Mouse (Mus musculus) heart, postnatal 14 days (tissue): ENCODE data around the gene Dusp28. TPM values are rescaled to one million over a fixed set of nuclear protein-coding genes. Genes with fewer than 3 reads are reported as not detected.

ENCODE experiments used
- DNase-seq, 2 experiments: peaks; one replicate each; pipeline ENCODE4 v3.0.0; 2021 to 2022
- intact Hi-C: fragments of 180-260 bp; cut with DNase I; formaldehyde crosslinking; loops from one replicate; pipeline ENCODE4 v1.15.1; 2025
- total RNA-seq, 2 experiments: library from RNA; stranded (reverse); gene quantifications; 2 replicates each; pipeline ENCODE4 v1.2.3; 2021

Dusp28 gene
- total RNA-seq, 2 experiments from 2014 or later, result 10.7 to 12.6 TPM

GRCm38 (mm10) chr1:92935054-92935962 is 28.5 kb downstream of the Dusp28 start:
- intact Hi-C loops, result no loop called here
- peak; percentile 28 to 33 for DNase-seq

GRCm38 (mm10) chr1:92935977-92936376 is 29.2 kb downstream of the Dusp28 start:
- DNase-seq, result no peak
- intact Hi-C loops, result no loop called here

GRCm38 (mm10) chr1:92936467-92936866 is 29.7 kb downstream of the Dusp28 start:
- intact Hi-C loops, result no loop called here

GRCm38 (mm10) chr1:92937797-92938196 is 31.0 kb downstream of the Dusp28 start:
- intact Hi-C loops, result no loop called here

More at GRCm38 (mm10) chr1:92936467-92936866, 29.7 kb downstream of the Dusp28 start:
- DNase-seq, result no peak

GRCm38 (mm10) chr1:92939746-92940145 is 33.0 kb downstream of the Dusp28 start:
- intact Hi-C loops, result no loop called here
- no peak for DNase-seq

More at GRCm38 (mm10) chr1:92937797-92938196, 31.0 kb downstream of the Dusp28 start:
- no peak for DNase-seq

- no peak for DNase-seq
- intact Hi-C loops, result no loop called here
Measured at GRCm38 (mm10) chr1:92943219-92943989, 36.6 kb downstream of the Dusp28 start.

- intact Hi-C loops, result no loop called here
- no peak for DNase-seq
Measured at GRCm38 (mm10) chr1:92947966-92948365, 41.2 kb downstream of the Dusp28 start.

- DNase-seq, result peak in 1 of 2 experiments; percentile 21
- intact Hi-C loops, result no loop called here
Measured at GRCm38 (mm10) chr1:92949426-92949825, 42.6 kb downstream of the Dusp28 start.

GRCm38 (mm10) chr1:92950607-92951006 is 43.8 kb downstream of the Dusp28 start, which contains the start of gene Gpr35:
TSS of gene Gpr35 (plus strand) at chr1:92950865.
- intact Hi-C loops, result loop anchor here (10.0 kb wide), 1 partner anchor 394 kb away; the partner anchor contains the start of genes Pask and Ppp1r7
- DNase-seq, result peak in 1 of 2 experiments; percentile 0

GRCm38 (mm10) chr1:92953641-92954040 is 46.9 kb downstream of the Dusp28 start:
- intact Hi-C loops, result loop anchor here (2.0 to 10.0 kb wide), 3 partner anchors 23 to 391 kb away; partner anchors contain the start of genes Pask and Ppp1r7

GRCm38 (mm10) chr1:92956571-92957335 is 50.0 kb downstream of the Dusp28 start:
- intact Hi-C loops, result loop anchor here (1.0 to 10.0 kb wide), 3 partner anchors 54 to 388 kb away; partner anchors contain the start of genes Pask and Ppp1r7
- peak; percentile 70 to 79 for DNase-seq

More at GRCm38 (mm10) chr1:92953641-92954040, 46.9 kb downstream of the Dusp28 start:
- no peak for DNase-seq

Other genes starting within 250 kb of the Dusp28 start
- gene Gpc1, start 75.3 kb upstream of the Dusp28 start, total RNA-seq, result 100 to 1,000 TPM; 222 to 238 TPM
- under 1 TPM; 0.14 to 0.20 TPM for gene Ankmy1, start 4.1 kb upstream of the Dusp28 start, total RNA-seq
- gene Rnpepl1, start 3.8 kb downstream of the Dusp28 start, total RNA-seq, result 10 to 100 TPM; 68.3 to 76.0 TPM
- 1 to 10 TPM; 7.5 to 9.6 TPM for gene Capn10, start 27.4 kb downstream of the Dusp28 start, total RNA-seq
- under 1 TPM; 0.48 to 0.61 TPM for gene Gpr35, start 43.9 kb downstream of the Dusp28 start, total RNA-seq
- not detected for gene Aqp12, start 99.4 kb downstream of the Dusp28 start, total RNA-seq
- gene Kif1a, start 195.0 kb downstream of the Dusp28 start, total RNA-seq, result 1 to 10 TPM; 1.7 to 2.6 TPM
- gene Agxt, start 228.3 kb downstream of the Dusp28 start, total RNA-seq, result not detected